Mouse (Mus musculus) heart, postnatal 0 days (tissue): ENCODE measurements around the gene Glis3.

Experiments
- CTCF ChIP-seq: IDR thresholded peaks from 2 replicates; pipeline ENCODE4 v1.5.1; 2016; ENCODE audit warnings: antibody characterized with exemption, control low read depth, low read depth
- EP300 ChIP-seq: IDR thresholded peaks from 2 replicates; pipeline ENCODE4 v1.6.1; 2016; ENCODE audit warnings: antibody characterized with exemption, low read depth

GRCm38 (mm10) chr19:28505376-28505775 lies 174.5 kb downstream of the Glis3 start:
- TF ChIP-seq CTCF (no peak), EP300 (no peak)
